ENCODE assay signal across 22 mouse cellular contexts in the genomic region with DNA sequence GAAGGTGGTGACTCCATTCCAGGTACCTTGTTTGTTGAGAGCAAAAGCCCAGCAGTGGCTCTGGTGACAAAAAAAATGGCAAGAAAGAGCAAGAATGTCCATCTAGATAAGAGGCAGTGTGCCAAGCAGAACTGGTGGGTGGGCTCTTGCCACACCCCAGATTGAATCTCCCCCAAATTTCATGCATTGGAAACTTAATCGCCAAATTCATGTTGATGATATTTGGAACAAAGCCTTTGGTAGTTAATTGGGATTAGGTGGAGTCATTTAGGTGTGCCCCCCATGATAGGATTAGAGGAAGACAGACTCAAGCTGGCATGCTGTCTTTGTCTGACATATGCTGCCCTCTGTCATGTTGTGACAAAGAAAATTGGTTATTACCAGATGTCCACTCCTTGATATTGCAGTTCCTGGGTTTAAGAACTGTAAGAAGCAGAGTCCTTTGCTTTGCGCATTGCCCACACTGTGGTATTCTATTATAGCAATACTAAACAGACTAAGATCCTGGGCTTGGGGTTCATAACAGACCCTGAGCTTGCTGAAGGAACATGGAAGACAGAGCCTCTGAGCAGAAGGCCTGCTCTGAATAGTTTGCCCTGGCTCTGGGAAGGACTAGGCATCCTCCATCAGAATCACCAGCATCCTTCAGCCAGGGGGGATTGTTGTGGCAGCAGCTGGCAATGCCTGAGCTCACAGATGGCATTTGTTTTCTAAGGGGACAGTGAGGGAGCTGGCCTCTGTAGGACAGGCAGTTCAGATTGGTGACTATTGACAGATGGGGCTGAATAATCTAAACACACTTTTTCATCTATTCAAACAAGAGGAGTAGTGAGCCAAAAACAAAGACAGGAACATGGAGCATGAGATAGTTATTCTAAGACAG.
DNase-seq lines count a peak whose midpoint lies in the region; ATAC-seq lines count a peak whose summit lies in the region.
"Had no signal": no experiment of that assay in that cellular context is flagged by ENCODE, and none has a peak within 500 bp of the region (broad histone marks: within the 10 kb centered on the region; RNA-seq: fewer than 3 reads in every experiment).

No protein-coding gene starts in this region.

- H3K4me1 ChIP-seq in hindbrain, embryonic 13.5 days (replicated peaks): 0 out of 2 replicates have a peak, but pooled peaks cover 4% of the 10 kb centered on the region
- no peaks in the 10 kb centered on the region for H3K4me1 ChIP-seq in hindbrain, embryonic 11.5 days (replicated peaks; ENCODE audit: control insufficient read depth, insufficient read depth, low read length)
- H3K4me1 ChIP-seq in hindbrain, embryonic 14.5 days (replicated peaks; ENCODE audit: control insufficient read depth, insufficient read depth, low read length): no peaks in the 10 kb centered on the region
- H3K4me1 ChIP-seq in intestine, embryonic 16.5 days (ENCODE audit: control insufficient read depth, insufficient read depth, low read length): no peaks in the 10 kb centered on the region
- H3K4me1 ChIP-seq: embryonic facial prominence, embryonic 15.5 days; limb, embryonic 13.5 days; liver, embryonic 13.5 days; stomach, embryonic 15.5 days had no signal

- 0 out of 2 replicates have a peak overlapping the region, but pooled peaks have one; percentile 19 for H3K27ac ChIP-seq in hindbrain, embryonic 13.5 days
- H3K27ac ChIP-seq in hindbrain, embryonic 11.5 days (ENCODE audit: low read depth, low read length): no peak overlapping the region
- H3K27ac ChIP-seq in hindbrain, embryonic 14.5 days: peak overlapping the region; percentile 34; the same call in 1 of the 2 replicates
- H3K27ac ChIP-seq in intestine, embryonic 16.5 days (ENCODE audit: low read length): no peak overlapping the region
- H3K27ac ChIP-seq: embryonic facial prominence, embryonic 15.5 days; heart, embryonic 10.5 days; limb, embryonic 13.5 days; liver, embryonic 13.5 days; stomach, embryonic 15.5 days had no signal

- ATAC-seq in hindbrain, embryonic 13.5 days (ENCODE audit: low FRiP score): peak; percentile 49; the same call in 1 of the 2 replicates
- ATAC-seq in hindbrain, embryonic 11.5 days (ENCODE audit: low FRiP score): no peak
- ATAC-seq in hindbrain, embryonic 14.5 days (ENCODE audit: low FRiP score): 0 out of 2 replicates have a peak, but pooled peaks have one; percentile 62
- ATAC-seq in intestine, embryonic 16.5 days: no peak
- ATAC-seq: CD4-positive, CD25-positive, alpha-beta regulatory T cell, adult 4 months; inflammation-experienced regulatory T-cells, adult 6 months; Patski had no signal

- no peaks in the 10 kb centered on the region for H3K9me3 ChIP-seq in hindbrain, embryonic 13.5 days
- H3K9me3 ChIP-seq in hindbrain, embryonic 11.5 days (ENCODE audit: control insufficient read depth, low read length): no peaks in the 10 kb centered on the region
- H3K9me3 ChIP-seq in hindbrain, embryonic 14.5 days (ENCODE audit: control insufficient read depth, low read length): no peaks in the 10 kb centered on the region
- no peaks in the 10 kb centered on the region for H3K9me3 ChIP-seq in intestine, embryonic 16.5 days (ENCODE audit: control insufficient read depth, low read length)
- H3K9me3 ChIP-seq: embryonic facial prominence, embryonic 15.5 days; heart, embryonic 10.5 days; limb, embryonic 13.5 days; liver, embryonic 13.5 days; stomach, embryonic 15.5 days had no signal

- no peak overlapping the region for H3K4me3 ChIP-seq in hindbrain, embryonic 13.5 days
- no peak overlapping the region for H3K4me3 ChIP-seq in hindbrain, embryonic 11.5 days (ENCODE audit: low read depth, low read length)
- no peak overlapping the region for H3K4me3 ChIP-seq in hindbrain, embryonic 14.5 days (replicated peaks; ENCODE audit: low read length)
- no peak overlapping the region for H3K4me3 ChIP-seq in intestine, embryonic 16.5 days (ENCODE audit: low read length)
- H3K4me3 ChIP-seq: embryonic facial prominence, embryonic 15.5 days; heart, embryonic 10.5 days; limb, embryonic 13.5 days; liver, embryonic 13.5 days; stomach, embryonic 15.5 days had no signal

- peak; percentile 54 for DNase-seq in cerebellum, adult 9-10 months
- no peak for DNase-seq in cerebellum, adult 8-10 months
- DNase-seq in hindbrain, embryonic 11.5 days (ENCODE audit: low spot score): no peak
- DNase-seq in brain, adult 2 months (ENCODE audit: low read depth, low spot score): peak; percentile 58
- DNase-seq in hindbrain, embryonic 14.5 days (ENCODE audit: low spot score): no peak
- no peak for DNase-seq in testis, postnatal 10 days (ENCODE audit: low spot score)
- DNase-seq: adrenal gland, adult 8-10 months; kidney, postnatal 36 days; liver, embryonic 13.5 days; lung, embryonic 14.5 days; lung, postnatal 36 days; right cerebral cortex, postnatal 25 days; thymus, adult 2 months had no signal

- no peak overlapping the region for H3K9ac ChIP-seq in hindbrain, embryonic 13.5 days
- no peak overlapping the region for H3K9ac ChIP-seq in hindbrain, embryonic 11.5 days (ENCODE audit: low read depth, low read length)
- no peak overlapping the region for H3K9ac ChIP-seq in hindbrain, embryonic 14.5 days
- no peak overlapping the region for H3K9ac ChIP-seq in intestine, embryonic 16.5 days (ENCODE audit: low read depth, low read length)
- H3K9ac ChIP-seq: embryonic facial prominence, embryonic 15.5 days; limb, embryonic 13.5 days; liver, embryonic 13.5 days; lung, embryonic 14.5 days; stomach, embryonic 15.5 days had no signal

- no peak overlapping the region for H3K4me2 ChIP-seq in hindbrain, embryonic 13.5 days
- no peak overlapping the region for H3K4me2 ChIP-seq in hindbrain, embryonic 11.5 days (replicated peaks; ENCODE audit: low read depth, low read length)
- no peak overlapping the region for H3K4me2 ChIP-seq in hindbrain, embryonic 14.5 days (replicated peaks)
- no peak overlapping the region for H3K4me2 ChIP-seq in intestine, embryonic 16.5 days (ENCODE audit: low read depth, low read length)
- H3K4me2 ChIP-seq: embryonic facial prominence, embryonic 15.5 days; limb, embryonic 13.5 days; liver, embryonic 13.5 days; lung, embryonic 14.5 days; stomach, embryonic 15.5 days had no signal

- no peaks in the 10 kb centered on the region for H3K27me3 ChIP-seq in hindbrain, embryonic 13.5 days
- H3K27me3 ChIP-seq in hindbrain, embryonic 11.5 days (ENCODE audit: control insufficient read depth, insufficient read depth, low read length): no peaks in the 10 kb centered on the region
- no peaks in the 10 kb centered on the region for H3K27me3 ChIP-seq in hindbrain, embryonic 14.5 days (ENCODE audit: control insufficient read depth, insufficient read depth, low read length)
- H3K27me3 ChIP-seq in intestine, embryonic 16.5 days (replicated peaks; ENCODE audit: control insufficient read depth, insufficient read depth, low read length): no peaks in the 10 kb centered on the region
- H3K27me3 ChIP-seq: embryonic facial prominence, embryonic 15.5 days; limb, embryonic 13.5 days; liver, embryonic 13.5 days; Patski; stomach, embryonic 15.5 days had no signal

- 84% methylated on average over 2 of the region's 2 CpGs for WGBS in hindbrain, embryonic 13.5 days
- WGBS in hindbrain, embryonic 11.5 days: 89% methylated on average over 2 of the region's 2 CpGs
- 76% methylated on average over 2 of the region's 2 CpGs for WGBS in hindbrain, embryonic 14.5 days
- 93% methylated on average over 2 of the region's 2 CpGs for WGBS in intestine, embryonic 16.5 days

- no peaks in the 10 kb centered on the region for H3K36me3 ChIP-seq in hindbrain, embryonic 13.5 days
- H3K36me3 ChIP-seq in hindbrain, embryonic 11.5 days (ENCODE audit: control insufficient read depth, insufficient read depth, low read length): no peaks in the 10 kb centered on the region
- H3K36me3 ChIP-seq in hindbrain, embryonic 14.5 days (replicated peaks; ENCODE audit: control insufficient read depth, insufficient read depth): no peaks in the 10 kb centered on the region
- H3K36me3 ChIP-seq in intestine, embryonic 16.5 days (ENCODE audit: control insufficient read depth, insufficient read depth, low read length): no peaks in the 10 kb centered on the region
- H3K36me3 ChIP-seq: embryonic facial prominence, embryonic 15.5 days; heart, embryonic 10.5 days; limb, embryonic 13.5 days; liver, embryonic 13.5 days; stomach, embryonic 15.5 days had no signal

Comparison
In these comparisons a context has a peak if more than half of its experiments do, and no peak if none do; other contexts are left out.
1. DNase-seq: peak in cerebellum, adult 9-10 months (single experiment) and brain, adult 2 months (single experiment); none in cerebellum, adult 8-10 months (single experiment), hindbrain, embryonic 11.5 days (single experiment), hindbrain, embryonic 14.5 days (single experiment) and testis, postnatal 10 days (single experiment).
2. ATAC-seq: peak in hindbrain, embryonic 13.5 days (single experiment) and hindbrain, embryonic 14.5 days (single experiment); none in hindbrain, embryonic 11.5 days (single experiment) and intestine, embryonic 16.5 days (single experiment).
3. H3K27ac ChIP-seq: peak in hindbrain, embryonic 13.5 days (single experiment) and hindbrain, embryonic 14.5 days (single experiment); none in hindbrain, embryonic 11.5 days (single experiment) and intestine, embryonic 16.5 days (single experiment).